Mouse (Mus musculus) hindbrain, embryonic 13.5 days (tissue): Measurements from ENCODE around the gene Tsen2. TPM values are rescaled to one million over a fixed set of nuclear protein-coding genes. Genes with fewer than 3 reads are reported as not detected.
A peak's percentile ranks its signal among the peaks of the same experiment; 100 is the strongest.

Experiments
- ATAC-seq: fragments of 200-750 bp; cut with Nextera tagmentation; 2 replicates; pipeline ENCODE4 v1.8.0; 2017; ENCODE audit warnings: moderate TSS enrichment; ENCODE audit not compliant: low FRiP score
- H3K27ac ChIP-seq: fragments of 300-500 bp; sonication (generic); 2 replicates; pipeline ENCODE4 v1.5.1; 2015; ENCODE audit warnings: inconsistent platforms, mild to moderate bottlenecking, moderate library complexity
- H3K27me3 ChIP-seq: fragments of 300-500 bp; sonication (generic); 2 replicates; pipeline ENCODE4 v1.6.1; 2015; ENCODE audit warnings: mild to moderate bottlenecking, inconsistent platforms
- H3K36me3 ChIP-seq: fragments of 300-500 bp; sonication (generic); 2 replicates; pipeline ENCODE4 v1.6.1; 2015; ENCODE audit warnings: mild to moderate bottlenecking, inconsistent platforms
- H3K4me1 ChIP-seq: fragments of 300-500 bp; sonication (generic); replicated peaks from 2 replicates; pipeline ENCODE4 v1.6.1; 2015; ENCODE audit warnings: inconsistent platforms
- H3K4me2 ChIP-seq: fragments of 300-500 bp; sonication (generic); 2 replicates; pipeline ENCODE4 v1.6.1; 2015; ENCODE audit warnings: inconsistent platforms, mild to moderate bottlenecking, moderate library complexity
- H3K4me3 ChIP-seq: fragments of 300-500 bp; sonication (generic); 2 replicates; pipeline ENCODE4 v1.5.1; 2015; ENCODE audit warnings: mild to moderate bottlenecking, inconsistent platforms
- H3K9ac ChIP-seq: fragments of 300-500 bp; sonication (generic); 2 replicates; pipeline ENCODE4 v1.6.1; 2015; ENCODE audit warnings: mild to moderate bottlenecking, inconsistent platforms
- H3K9me3 ChIP-seq: fragments of 300-500 bp; sonication (generic); 2 replicates; pipeline ENCODE4 v1.6.1; 2016; ENCODE audit warnings: inconsistent platforms
- WGBS: fragments of 180-500 bp; shearing (Covaris S2); methylation state at CpG from one replicate; pipeline ENCODE4 v1.1.7; 2015; 5-methylcytosine and 5-hydroxymethylcytosine counted together
- polyA plus RNA-seq: library from polyadenylated mRNA; unstranded; fragments of >200 nt; fragmentation: Nextera tagmentation; extraction: Ambion mirVana; gene quantifications from 2 replicates; pipeline ENCODE4 v1.2.1, GENCODE M21; 2015

Gene Tsen2
- polyA plus RNA-seq, 1 experiment from 2014 or later, result 30.1 TPM

DNA sequence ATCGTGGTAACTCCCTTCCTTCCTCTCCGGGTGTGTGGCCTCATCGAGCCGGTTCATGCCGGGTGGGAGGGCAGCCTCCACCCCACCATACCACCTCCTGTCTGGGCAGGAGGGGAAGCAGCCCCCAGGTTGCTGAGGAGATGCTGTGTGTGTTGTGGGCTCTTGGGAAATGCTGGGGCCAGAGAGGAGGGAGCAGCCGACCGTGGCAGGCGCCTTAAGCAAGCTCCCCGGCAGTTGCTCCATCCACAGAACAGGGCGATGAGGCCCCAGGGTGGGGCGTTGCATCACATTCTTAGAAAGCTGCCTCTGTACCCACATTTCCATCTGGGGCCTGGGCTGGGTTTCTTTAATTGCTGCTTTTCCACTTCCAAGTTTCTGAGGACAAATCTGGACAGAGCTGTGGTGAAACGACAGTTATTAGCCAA, 25.2 kb upstream of the Tsen2 start:
- no peak overlapping the region for H3K4me2 ChIP-seq
- no peaks in the 10 kb centered on the region for H3K9me3 ChIP-seq
- no peaks in the 10 kb centered on the region for H3K36me3 ChIP-seq
- H3K9ac ChIP-seq, result no peak overlapping the region
- H3K27ac ChIP-seq, result no peak overlapping the region
- H3K4me1 ChIP-seq, result 0 out of 2 replicates have a peak, but pooled peaks cover 4% of the 10 kb centered on the region
- ATAC-seq, result no peak
- H3K27me3 ChIP-seq, result no peaks in the 10 kb centered on the region
- H3K4me3 ChIP-seq, result no peak overlapping the region
- WGBS, result 74% methylated on average over 12 of the region's 12 CpGs

DNA sequence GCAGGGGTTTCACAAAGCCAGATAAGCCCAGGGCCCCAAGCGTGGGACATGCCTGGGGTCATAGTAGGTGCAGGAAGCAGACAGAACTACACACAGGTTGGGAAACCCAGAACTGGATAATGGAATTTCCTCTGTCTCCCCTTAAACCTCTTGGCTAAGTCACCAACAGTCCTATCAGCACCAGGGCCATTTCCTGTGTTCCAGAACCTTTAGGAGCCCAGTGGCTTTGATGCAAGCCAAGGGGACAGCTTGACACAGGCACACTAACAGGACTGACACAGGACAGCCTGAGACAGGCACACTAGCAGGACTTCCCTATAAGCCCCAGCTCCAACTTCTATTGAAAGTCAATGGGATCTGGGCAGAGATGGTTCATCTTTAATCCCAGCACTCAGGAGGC, 22.5 kb upstream of the Tsen2 start:
- 89% methylated on average over 1 of the region's 1 CpGs for WGBS
- Histone ChIP-seq H3K4me2 (no peak overlapping the region), H3K4me3 (no peak overlapping the region), H3K27ac (no peak overlapping the region), H3K9me3 (no peaks in the 10 kb centered on the region), H3K27me3 (no peaks in the 10 kb centered on the region), H3K4me1 (0 out of 2 replicates have a peak, but pooled peaks cover 4% of the 10 kb centered on the region), H3K9ac (no peak overlapping the region), H3K36me3 (no peaks in the 10 kb centered on the region)
- no peak for ATAC-seq

DNA sequence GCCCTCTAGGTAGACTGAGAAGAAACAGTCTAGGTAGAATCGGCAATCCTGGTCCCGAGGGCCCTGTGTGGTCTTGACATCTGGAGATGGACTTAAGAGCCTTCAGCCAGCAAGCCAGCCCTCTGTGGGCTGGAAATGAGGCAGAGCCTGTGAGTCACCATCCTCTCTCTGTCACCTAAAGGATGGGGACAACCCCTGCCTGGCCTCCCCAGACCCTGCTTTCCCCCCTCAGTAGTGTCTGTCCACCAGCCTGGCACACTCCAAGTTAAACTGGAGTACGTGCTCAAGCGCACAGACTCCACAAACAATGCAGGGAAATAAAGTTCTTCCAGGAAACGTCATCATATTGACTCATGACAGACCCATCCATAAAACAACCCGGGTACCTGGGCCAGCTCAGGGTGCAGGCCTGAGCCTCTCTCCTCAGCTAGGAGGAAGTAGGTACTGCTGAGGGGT, 21.7 kb upstream of the Tsen2 start:
- no peak overlapping the region for H3K4me3 ChIP-seq
- 82% methylated on average over 6 of the region's 6 CpGs for WGBS
- no peak overlapping the region for H3K9ac ChIP-seq
- H3K9me3 ChIP-seq, result no peaks in the 10 kb centered on the region
- no peak overlapping the region for H3K4me2 ChIP-seq
- ATAC-seq, result no peak
- no peak overlapping the region for H3K27ac ChIP-seq
- H3K4me1 ChIP-seq, result 0 out of 2 replicates have a peak, but pooled peaks cover 4% of the 10 kb centered on the region
- H3K27me3 ChIP-seq, result no peaks in the 10 kb centered on the region
- H3K36me3 ChIP-seq, result no peaks in the 10 kb centered on the region

DNA sequence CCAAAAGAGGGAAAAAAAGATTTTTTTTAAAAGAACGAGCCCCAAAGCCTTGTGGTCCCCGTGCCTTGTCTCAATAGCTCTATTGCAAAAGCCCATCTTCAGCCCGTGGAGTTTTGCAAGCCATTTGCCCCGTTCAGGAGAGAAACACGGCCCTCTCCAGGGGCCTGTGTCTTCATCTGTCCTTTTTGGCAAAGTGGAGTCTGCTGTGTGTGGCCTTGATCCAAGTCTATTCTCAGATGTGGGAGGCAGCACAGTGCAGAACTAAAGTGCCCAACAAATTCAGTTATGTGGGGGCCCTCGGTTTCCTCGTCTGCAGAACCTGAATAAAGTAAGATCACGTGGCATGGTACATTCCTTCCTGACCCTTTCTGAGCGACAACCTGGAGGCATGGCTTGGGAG, 21.3 kb upstream of the Tsen2 start:
- H3K4me2 ChIP-seq, result no peak overlapping the region
- no peak for ATAC-seq
- 82% methylated on average over 9 of the region's 9 CpGs for WGBS

DNA sequence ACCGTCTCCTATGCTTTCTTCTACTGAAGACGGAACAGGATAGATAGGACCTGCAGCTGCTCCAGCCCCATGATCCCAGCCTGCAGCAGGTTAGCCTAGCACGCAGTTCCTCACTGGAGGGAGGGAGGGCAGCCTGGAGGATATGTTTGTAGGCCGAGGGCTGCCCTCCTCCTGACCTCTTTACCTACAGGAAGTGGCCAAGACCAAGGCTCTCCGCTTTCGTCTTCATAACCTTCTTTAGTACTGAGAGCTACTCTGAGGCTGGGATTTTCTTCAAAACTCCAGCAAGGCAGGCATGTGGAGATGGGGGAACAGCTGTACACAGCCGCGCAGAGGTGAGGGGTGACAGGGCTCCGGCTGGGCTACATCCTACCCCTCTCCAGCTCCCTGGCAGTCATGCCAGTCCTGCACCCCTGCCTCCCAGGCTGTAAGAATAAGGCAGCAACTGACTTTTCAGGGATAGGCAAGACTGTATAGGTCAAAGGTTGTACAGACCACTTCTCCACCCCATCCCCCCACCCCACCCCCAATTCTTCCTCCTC, 19.9 kb upstream of the Tsen2 start:
- Histone ChIP-seq H3K4me2 (no peak overlapping the region), H3K9me3 (no peaks in the 10 kb centered on the region), H3K27ac (no peak overlapping the region), H3K36me3 (no peaks in the 10 kb centered on the region), H3K27me3 (no peaks in the 10 kb centered on the region), H3K9ac (no peak overlapping the region), H3K4me3 (no peak overlapping the region), H3K4me1 (no peaks in the 10 kb centered on the region)
- no peak for ATAC-seq
- 84% methylated on average over 9 of the region's 9 CpGs for WGBS

More for the DNA sequence above, 21.3 kb upstream of the Tsen2 start:
- Histone ChIP-seq H3K4me1 (0 out of 2 replicates have a peak, but pooled peaks cover 4% of the 10 kb centered on the region), H3K4me3 (no peak overlapping the region), H3K27ac (no peak overlapping the region), H3K36me3 (no peaks in the 10 kb centered on the region), H3K27me3 (no peaks in the 10 kb centered on the region), H3K9me3 (no peaks in the 10 kb centered on the region), H3K9ac (no peak overlapping the region)

DNA sequence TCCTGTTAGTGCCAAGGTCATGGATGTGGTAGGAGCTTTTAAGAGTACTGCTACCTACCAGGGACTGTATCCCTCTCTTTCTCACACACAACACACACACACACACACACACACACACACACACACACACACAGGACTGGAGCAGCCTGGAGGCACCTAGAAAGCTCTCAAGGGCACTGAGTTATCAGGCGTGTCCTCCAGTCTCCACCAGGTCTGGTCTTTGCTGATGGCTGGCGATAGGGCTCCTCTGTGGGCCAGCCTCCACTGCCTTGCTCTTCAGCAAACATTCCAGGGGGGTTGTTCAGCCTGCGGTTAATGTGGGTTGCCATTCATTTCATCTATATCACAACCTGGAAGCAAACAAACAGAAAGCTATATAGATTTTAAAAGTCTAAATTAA, 17.0 kb upstream of the Tsen2 start:
- no peak overlapping the region for H3K9ac ChIP-seq
- H3K27me3 ChIP-seq, result no peaks in the 10 kb centered on the region
- ATAC-seq, result no peak
- H3K4me1 ChIP-seq, result no peaks in the 10 kb centered on the region
- H3K4me3 ChIP-seq, result no peak overlapping the region
- H3K9me3 ChIP-seq, result no peaks in the 10 kb centered on the region
- H3K4me2 ChIP-seq, result no peak overlapping the region
- no peak overlapping the region for H3K27ac ChIP-seq
- H3K36me3 ChIP-seq, result no peaks in the 10 kb centered on the region
- WGBS, result 89% methylated on average over 3 of the region's 3 CpGs

DNA sequence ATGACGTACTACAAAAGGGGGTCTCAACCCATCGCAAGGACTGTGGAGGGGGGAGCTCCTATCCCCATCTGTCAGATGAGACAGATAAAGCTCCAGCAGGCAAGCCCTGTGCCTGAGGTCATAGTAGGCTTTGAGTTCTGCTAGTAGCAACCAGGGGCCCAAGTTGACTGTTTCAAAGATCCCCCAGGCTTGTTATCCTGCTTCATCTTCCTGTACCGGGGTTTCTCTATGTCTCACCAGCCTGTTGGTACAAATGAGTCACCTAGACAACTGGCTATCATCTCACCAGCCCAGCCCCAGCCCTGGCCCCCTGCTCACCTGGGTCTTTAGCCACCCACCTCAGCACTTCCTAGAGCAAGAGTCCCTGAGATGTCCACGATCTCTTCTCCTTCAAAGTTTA, 16.1 kb upstream of the Tsen2 start:
- no peak overlapping the region for H3K27ac ChIP-seq
- no peaks in the 10 kb centered on the region for H3K27me3 ChIP-seq
- no peaks in the 10 kb centered on the region for H3K4me1 ChIP-seq
- no peaks in the 10 kb centered on the region for H3K36me3 ChIP-seq
- no peaks in the 10 kb centered on the region for H3K9me3 ChIP-seq
- ATAC-seq, result no peak
- H3K9ac ChIP-seq, result no peak overlapping the region
- H3K4me3 ChIP-seq, result no peak overlapping the region
- H3K4me2 ChIP-seq, result no peak overlapping the region
- WGBS, result 96% methylated on average over 4 of the region's 4 CpGs

DNA sequence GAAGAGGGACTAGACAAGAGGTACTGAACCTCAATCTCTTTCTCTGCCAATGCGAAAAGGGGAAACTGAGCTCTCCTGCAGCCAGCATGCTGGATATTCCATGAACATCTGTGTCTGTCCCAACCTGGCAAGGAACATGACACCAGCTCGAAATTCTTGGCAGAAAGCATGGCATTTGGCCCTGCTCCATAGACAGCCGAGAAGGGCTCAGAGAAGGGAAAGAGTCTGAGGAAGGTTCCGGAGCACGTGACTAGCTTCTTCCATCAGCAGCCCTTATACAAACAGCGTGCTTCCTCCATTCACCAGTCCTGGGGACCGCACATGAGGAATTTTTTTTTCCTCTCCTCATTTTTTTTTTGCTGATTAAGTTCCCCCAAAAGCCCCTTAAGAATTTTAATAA, 9.8 kb upstream of the Tsen2 start:
- H3K27me3 ChIP-seq, result no peaks in the 10 kb centered on the region
- no peak overlapping the region for H3K9ac ChIP-seq
- H3K36me3 ChIP-seq, result no peaks in the 10 kb centered on the region
- 0 out of 2 replicates have a peak, but pooled peaks cover 3% of the 10 kb centered on the region for H3K4me1 ChIP-seq
- no peak for ATAC-seq
- WGBS, result 73% methylated on average over 7 of the region's 7 CpGs
- H3K4me2 ChIP-seq, result no peak overlapping the region
- no peak overlapping the region for H3K27ac ChIP-seq
- no peaks in the 10 kb centered on the region for H3K9me3 ChIP-seq
- H3K4me3 ChIP-seq, result no peak overlapping the region

DNA sequence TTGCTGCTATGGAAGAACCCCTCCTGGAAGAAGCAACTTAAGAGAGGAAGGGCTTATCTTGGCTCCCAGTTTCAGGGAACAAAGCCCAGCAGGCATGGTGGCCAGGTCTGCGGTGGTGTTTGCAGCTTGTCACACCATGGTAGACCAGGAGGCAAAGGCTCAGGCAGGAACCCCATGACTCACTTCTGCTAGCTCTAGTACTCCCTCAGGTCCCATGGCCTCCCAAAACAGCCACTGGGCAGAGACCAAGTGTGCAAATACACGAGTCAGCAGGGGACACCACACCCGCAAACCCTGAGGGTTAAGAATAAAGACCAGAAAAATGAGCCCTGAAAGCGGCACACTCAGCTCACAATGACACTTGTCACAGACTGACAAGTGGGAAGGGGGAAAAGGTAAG, 8.3 kb upstream of the Tsen2 start:
- no peaks in the 10 kb centered on the region for H3K9me3 ChIP-seq
- H3K4me1 ChIP-seq, result 0 out of 2 replicates have a peak, but pooled peaks cover 3% of the 10 kb centered on the region
- no peaks in the 10 kb centered on the region for H3K27me3 ChIP-seq
- H3K9ac ChIP-seq, result no peak overlapping the region
- no peak for ATAC-seq
- WGBS, result 61% methylated on average over 4 of the region's 4 CpGs
- no peak overlapping the region for H3K27ac ChIP-seq
- no peak overlapping the region for H3K4me2 ChIP-seq
- H3K36me3 ChIP-seq, result no peaks in the 10 kb centered on the region
- H3K4me3 ChIP-seq, result no peak overlapping the region

DNA sequence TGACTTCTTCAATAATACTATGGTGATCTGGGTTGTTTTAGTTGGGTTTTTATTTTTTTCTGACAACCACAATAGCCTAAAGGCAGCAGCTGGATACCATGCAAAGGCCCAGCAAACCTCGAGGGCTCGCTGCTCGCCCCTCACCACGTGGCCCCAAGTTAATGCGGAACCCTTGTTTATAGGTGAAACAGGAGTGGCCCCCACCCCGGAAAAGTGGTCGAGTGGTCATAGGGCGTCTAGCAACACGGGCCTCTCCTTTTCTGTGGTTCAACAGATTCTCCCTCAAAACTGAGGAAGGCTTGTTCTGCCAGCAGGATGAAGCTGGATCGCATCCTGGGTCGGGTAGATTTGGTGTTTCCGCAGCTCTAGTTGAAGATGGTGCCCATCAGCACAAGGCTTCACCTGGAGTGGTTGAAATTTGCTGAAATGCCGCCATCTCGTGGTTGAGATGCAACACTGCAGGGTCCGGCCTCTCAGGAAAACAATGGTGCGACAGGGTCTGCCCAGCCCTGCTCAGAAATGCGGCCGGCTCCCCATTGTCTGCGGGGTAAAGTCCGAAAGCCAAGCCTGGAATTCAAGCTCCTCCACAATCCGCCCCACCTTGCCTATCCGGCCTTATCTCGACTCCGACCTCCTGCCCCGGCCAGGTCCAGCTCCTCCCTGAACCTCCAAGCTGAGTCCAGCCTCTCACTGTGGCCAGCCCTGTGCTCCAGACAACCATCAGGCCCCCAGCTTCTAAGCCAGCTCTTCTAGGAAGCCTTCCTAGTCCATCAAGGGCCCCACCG, 5.6 kb upstream of the Tsen2 start:
- 23% methylated on average over 26 of the region's 26 CpGs for WGBS
- Histone ChIP-seq H3K9ac (peak overlapping the region; percentile 75), H3K27ac (no peak overlapping the region), H3K9me3 (no peaks in the 10 kb centered on the region), H3K36me3 (no peaks in the 10 kb centered on the region), H3K27me3 (no peaks in the 10 kb centered on the region), H3K4me3 (peak overlapping the region; percentile 32), H3K4me2 (peak overlapping the region; percentile 53), H3K4me1 (peaks cover 8% of the 10 kb centered on the region)
- ATAC-seq, result peak; percentile 88

DNA sequence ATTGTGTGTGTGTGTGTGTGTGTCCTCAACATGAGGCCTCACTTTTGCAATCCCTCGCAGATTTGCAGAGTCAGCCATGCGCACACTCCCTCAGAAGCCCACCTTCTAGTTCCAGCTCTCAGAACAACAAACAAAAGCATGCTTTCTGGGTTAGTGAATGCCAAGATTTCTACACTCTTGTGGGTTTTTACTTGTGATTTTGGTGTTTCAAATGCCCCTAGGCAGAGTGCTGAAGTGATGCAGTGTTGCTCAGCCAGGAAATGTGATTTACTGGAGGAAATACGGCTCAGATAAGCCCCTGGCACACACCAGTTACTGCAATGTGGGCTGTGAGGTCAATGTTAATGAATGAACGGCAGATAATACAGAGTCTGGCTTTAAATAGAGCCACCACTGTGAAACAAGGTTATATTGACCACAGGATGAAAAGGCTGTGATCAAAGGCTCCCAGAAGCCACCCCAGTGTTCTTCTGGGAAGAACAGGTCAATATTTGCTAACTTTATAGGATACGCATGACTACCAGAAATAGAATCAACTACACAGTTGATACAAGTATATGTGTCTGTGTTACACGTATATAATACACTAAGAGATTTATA, 2.7 kb upstream of the Tsen2 start:
- WGBS, result 63% methylated on average over 6 of the region's 6 CpGs
- Histone ChIP-seq H3K4me3 (no peak overlapping the region), H3K9ac (no peak overlapping the region), H3K27ac (no peak overlapping the region), H3K36me3 (no peaks in the 10 kb centered on the region), H3K27me3 (no peaks in the 10 kb centered on the region), H3K4me2 (no peak overlapping the region), H3K9me3 (no peaks in the 10 kb centered on the region), H3K4me1 (peaks cover 18% of the 10 kb centered on the region)
- ATAC-seq, result no peak

DNA sequence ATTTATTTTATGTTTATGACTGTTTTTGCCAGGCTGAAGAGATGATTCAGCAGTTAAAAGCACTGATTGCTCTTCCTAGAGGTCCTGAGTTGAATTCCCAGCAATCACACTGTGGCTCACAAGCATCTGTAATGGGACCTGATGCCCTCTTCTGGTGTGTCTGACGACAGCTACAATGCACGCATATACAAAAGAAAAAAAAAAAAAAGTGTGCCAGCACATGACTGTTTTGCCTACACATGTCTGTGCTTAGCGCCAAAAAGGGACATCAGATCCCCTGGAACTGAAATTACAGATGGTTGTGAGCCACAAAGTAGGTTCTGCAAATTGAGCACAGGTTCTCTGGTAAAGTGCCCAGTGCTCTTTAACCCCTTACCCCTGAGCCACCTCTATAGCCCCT, 2.1 kb upstream of the Tsen2 start:
- Histone ChIP-seq H3K4me2 (no peak overlapping the region), H3K27me3 (no peaks in the 10 kb centered on the region), H3K36me3 (no peaks in the 10 kb centered on the region), H3K9me3 (no peaks in the 10 kb centered on the region), H3K4me1 (peaks cover 18% of the 10 kb centered on the region), H3K9ac (no peak overlapping the region), H3K27ac (no peak overlapping the region), H3K4me3 (no peak overlapping the region)
- 84% methylated on average over 3 of the region's 3 CpGs for WGBS
- ATAC-seq, result no peak
